Mouse (Mus musculus) layer of hippocampus, adult 6 months (tissue): ENCODE results near the gene Gm49486. TPM values are rescaled to one million over a fixed set of nuclear protein-coding genes. Genes with fewer than 3 reads are reported as not detected.

ENCODE experiments used
- long read RNA-seq, 2 experiments: library from polyadenylated mRNA; unstranded; transcript quantifications; one replicate each; pipeline ENCODE4 v2.0.0; 2019 to 2020
- polyA plus RNA-seq: library from polyadenylated mRNA; unstranded; fragments of <200 nt; fragmentation: Nextera tagmentation; gene quantifications from 2 replicates; pipeline ENCODE4 v1.2.3, GENCODE M21; 2021

Gene Gm49486
- 0.25 TPM in 1 of 2 replicates, not detected in the other for polyA plus RNA-seq
- long read RNA-seq, experiment 1, partial matches to known transcripts: 0 of 1 reads
- long read RNA-seq, experiment 1, other reads (novel, unspliced or antisense): 1 of 1 reads
- long read RNA-seq, experiment 2, partial matches to known transcripts: 0 of 1 reads
- long read RNA-seq, experiment 2, other reads (novel, unspliced or antisense): 1 of 1 reads

GRCm38 (mm10) chr15:79229058-79229821 lies at the start of gene Gm49486, which contains the start of gene Pick1:
Gene Gm49486 (plus strand): TSS chr15:79229391.
Gene Pick1 (plus strand): TSS chr15:79229173.

GRCm38 (mm10) chr15:79254661-79255060 lies 25.5 kb downstream of the Gm49486 start, which contains the start of gene Slc16a8:
Gene Slc16a8 (minus strand): TSS chr15:79254761.

GRCm38 (mm10) chr15:79285399-79285798 lies 56.2 kb downstream of the Gm49486 start, which contains the start of gene Baiap2l2:
Gene Baiap2l2 (minus strand): TSS chr15:79285537.

Other genes with a start within 250 kb of the Gm49486 start
- 65.5 and 70.9 TPM in 2 replicates for gene H1f0, start 200.9 kb upstream of the Gm49486 start, polyA plus RNA-seq
- gene Galr3, start 187.5 kb upstream of the Gm49486 start, polyA plus RNA-seq: 0.23 TPM in 2 replicates
- 28.0 and 29.8 TPM in 2 replicates for gene Ankrd54, start 166.5 kb upstream of the Gm49486 start, polyA plus RNA-seq
- 100 and 106 TPM in 2 replicates for gene Eif3l, start 154.2 kb upstream of the Gm49486 start, polyA plus RNA-seq
- gene Micall1, start 120.5 kb upstream of the Gm49486 start, polyA plus RNA-seq: 3.3 and 3.8 TPM in 2 replicates
- 156 and 172 TPM in 2 replicates for gene Polr2f, start 88.4 kb upstream of the Gm49486 start, polyA plus RNA-seq
- gene 1700088E04Rik, start 88.1 kb upstream of the Gm49486 start, polyA plus RNA-seq: 18.0 and 24.6 TPM in 2 replicates
- 8.4 and 10.3 TPM in 2 replicates for gene Sox10, start 64.2 kb upstream of the Gm49486 start, polyA plus RNA-seq
- 12.5 and 14.9 TPM in 2 replicates for gene Pick1, start 218 bp upstream of the Gm49486 start, polyA plus RNA-seq
- gene Slc16a8, start 25.4 kb downstream of the Gm49486 start, polyA plus RNA-seq: 5.2 TPM in 1 of 2 replicates, not detected in the other
- 3.8 and 4.6 TPM in 2 replicates for gene Baiap2l2, start 56.1 kb downstream of the Gm49486 start, polyA plus RNA-seq
- gene Pla2g6, start 99.0 kb downstream of the Gm49486 start, polyA plus RNA-seq: 9.0 and 9.6 TPM in 2 replicates
- gene Maff, start 117.2 kb downstream of the Gm49486 start, polyA plus RNA-seq: 0.23 and 0.28 TPM in 2 replicates
- gene Tmem184b, start 174.2 kb downstream of the Gm49486 start, polyA plus RNA-seq: 72.2 and 91.2 TPM in 2 replicates
- gene Csnk1e, start 226.2 kb downstream of the Gm49486 start, polyA plus RNA-seq: 26.7 and 27.5 TPM in 2 replicates